Mouse (Mus musculus) megakaryocyte progenitor cell, adult 5-6 weeks (primary cell): Measurements from ENCODE around the gene Lgi1. TPM values are rescaled to one million over a fixed set of nuclear protein-coding genes. Genes with fewer than 3 reads are reported as not detected.

Experiments
- ATAC-seq: replicated peaks from 2 replicates; pipeline ENCODE4 v1.8.0; 2016; ENCODE audit warnings: mild to moderate bottlenecking, moderate TSS enrichment, inconsistent platforms; ENCODE audit not compliant: poor library complexity
- total RNA-seq, 2 experiments: library from RNA; stranded (forward) in 1 of 2; stranded (reverse) in 1 of 2; fragments of 157-497, 149-512 nt in 1 of 2; fragments of 200-1000 nt in 1 of 2; gene quantifications; 2 replicates each; pipeline versions ENCODE4 v1.2.3 to v1.2.4; 2015 to 2017

Gene Lgi1
- total RNA-seq, 2 experiments from 2014 or later = 0.02 TPM; not detected in 1

GRCm38 (mm10) chr19:38261351-38261750 is 3.0 kb upstream of the Lgi1 start:
- no peak for ATAC-seq

GRCm38 (mm10) chr19:38263829-38264504 is 369 bp upstream of the Lgi1 start:
- no peak for ATAC-seq

- ATAC-seq = no peak
Measured at GRCm38 (mm10) chr19:38265767-38266166, 1.4 kb downstream of the Lgi1 start.

- no peak for ATAC-seq
Measured at GRCm38 (mm10) chr19:38267469-38267868, 3.1 kb downstream of the Lgi1 start.

- ATAC-seq = no peak
Measured at GRCm38 (mm10) chr19:38271071-38271470, 6.7 kb downstream of the Lgi1 start.

GRCm38 (mm10) chr19:38273820-38274219 is 9.5 kb downstream of the Lgi1 start:
- no peak for ATAC-seq

GRCm38 (mm10) chr19:38274747-38275421 is 10.5 kb downstream of the Lgi1 start:
- ATAC-seq = no peak

- no peak for ATAC-seq
Measured at GRCm38 (mm10) chr19:38276226-38276625, 11.9 kb downstream of the Lgi1 start.

GRCm38 (mm10) chr19:38280242-38280641 is 15.9 kb downstream of the Lgi1 start:
- no peak for ATAC-seq

- ATAC-seq = no peak
Measured at GRCm38 (mm10) chr19:38282407-38282806, 18.1 kb downstream of the Lgi1 start.

- no peak for ATAC-seq
Measured at GRCm38 (mm10) chr19:38288556-38288955, 24.2 kb downstream of the Lgi1 start.

- ATAC-seq = no peak
Measured at GRCm38 (mm10) chr19:38291432-38291831, 27.1 kb downstream of the Lgi1 start.

- ATAC-seq = no peak
Measured at GRCm38 (mm10) chr19:38298018-38298626, 33.8 kb downstream of the Lgi1 start.

GRCm38 (mm10) chr19:38308116-38308515 is 43.8 kb downstream of the Lgi1 start:
- no peak for ATAC-seq

- ATAC-seq = no peak
Measured at GRCm38 (mm10) chr19:38315099-38315498, 50.8 kb downstream of the Lgi1 start.

GRCm38 (mm10) chr19:38316602-38317313 is 52.4 kb downstream of the Lgi1 start:
- no peak for ATAC-seq

GRCm38 (mm10) chr19:38318308-38318707 is 54.0 kb downstream of the Lgi1 start:
- no peak for ATAC-seq

GRCm38 (mm10) chr19:38319168-38319567 is 54.8 kb downstream of the Lgi1 start:
- no peak for ATAC-seq

GRCm38 (mm10) chr19:38320651-38321188 is 56.4 kb downstream of the Lgi1 start:
- ATAC-seq = no peak

- no peak for ATAC-seq
Measured at GRCm38 (mm10) chr19:38323726-38324125, 59.4 kb downstream of the Lgi1 start.
